Mouse (Mus musculus) kidney, embryonic 15.5 days (tissue): ENCODE data around the gene Rbm33. TPM values are rescaled to one million over a fixed set of nuclear protein-coding genes. Genes with fewer than 3 reads are reported as not detected.

Experiments used
- ATAC-seq: fragments of 200-750 bp; cut with Nextera tagmentation; replicated peaks from 2 replicates; pipeline ENCODE4 v1.8.0; 2017; ENCODE audit warnings: moderate TSS enrichment; ENCODE audit not compliant: low FRiP score
- H3K27ac ChIP-seq: fragments of 300-500 bp; sonication (generic); 2 replicates; pipeline ENCODE4 v1.5.1; 2015; ENCODE audit warnings: mild to moderate bottlenecking, inconsistent platforms
- H3K27me3 ChIP-seq: fragments of 300-500 bp; sonication (generic); 2 replicates; pipeline ENCODE4 v1.6.1; 2015; ENCODE audit warnings: inconsistent platforms
- H3K36me3 ChIP-seq: fragments of 300-500 bp; sonication (generic); 2 replicates; pipeline ENCODE4 v1.6.1; 2015; ENCODE audit warnings: inconsistent platforms
- H3K4me1 ChIP-seq: fragments of 300-500 bp; sonication (generic); 2 replicates; pipeline ENCODE4 v1.6.1; 2015; ENCODE audit warnings: inconsistent platforms
- H3K4me2 ChIP-seq: fragments of 300-500 bp; sonication (generic); 2 replicates; pipeline ENCODE4 v1.6.1; 2015; ENCODE audit warnings: moderate library complexity, mild to moderate bottlenecking, inconsistent platforms
- H3K4me3 ChIP-seq: fragments of 300-500 bp; sonication (generic); replicated peaks from 2 replicates; pipeline ENCODE4 v1.5.1; 2015; ENCODE audit warnings: mild to moderate bottlenecking, inconsistent platforms
- H3K9ac ChIP-seq: fragments of 300-500 bp; sonication (generic); 2 replicates; pipeline ENCODE4 v1.6.1; 2015; ENCODE audit warnings: mild to moderate bottlenecking, inconsistent platforms
- H3K9me3 ChIP-seq: fragments of 300-500 bp; sonication (generic); replicated peaks from 2 replicates; pipeline ENCODE4 v1.6.1; 2016; ENCODE audit warnings: inconsistent platforms
- WGBS: fragments of 180-500 bp; shearing (Covaris S2); methylation state at CpG from one replicate; pipeline ENCODE4 v1.1.7; 2015; ENCODE audit warnings: mixed read lengths; 5-methylcytosine and 5-hydroxymethylcytosine counted together
- polyA plus RNA-seq: library from polyadenylated mRNA; unstranded; fragments of >200 nt; fragmentation: Nextera tagmentation; extraction: Ambion mirVana; gene quantifications from 2 replicates; pipeline ENCODE4 v1.2.1, GENCODE M21; 2015

The Rbm33 gene
- polyA plus RNA-seq, 1 experiment from 2014 or later, result 10.8 TPM

- Histone ChIP-seq H3K9ac (no peak overlapping the region), H3K9me3 (no peaks in the 10 kb centered on the region), H3K4me3 (no peak overlapping the region), H3K27ac (no peak overlapping the region), H3K27me3 (no peaks in the 10 kb centered on the region), H3K4me2 (no peak overlapping the region), H3K4me1 (no peaks in the 10 kb centered on the region), H3K36me3 (peaks cover 63% of the 10 kb centered on the region)
- 85% methylated on average over 9 of the region's 9 CpGs for WGBS
- no peak for ATAC-seq
Observed at GRCm38 (mm10) chr5:28387531-28388179, 70.7 kb downstream of the Rbm33 start.

GRCm38 (mm10) chr5:28388184-28388583 lies 71.3 kb downstream of the Rbm33 start:
- Histone ChIP-seq H3K27me3 (no peaks in the 10 kb centered on the region), H3K4me1 (no peaks in the 10 kb centered on the region), H3K9ac (no peak overlapping the region), H3K27ac (no peak overlapping the region), H3K4me3 (no peak overlapping the region), H3K36me3 (peaks cover 64% of the 10 kb centered on the region), H3K4me2 (no peak overlapping the region), H3K9me3 (no peaks in the 10 kb centered on the region)
- ATAC-seq, result no peak
- 61% methylated on average over 3 of the region's 3 CpGs for WGBS

DNA sequence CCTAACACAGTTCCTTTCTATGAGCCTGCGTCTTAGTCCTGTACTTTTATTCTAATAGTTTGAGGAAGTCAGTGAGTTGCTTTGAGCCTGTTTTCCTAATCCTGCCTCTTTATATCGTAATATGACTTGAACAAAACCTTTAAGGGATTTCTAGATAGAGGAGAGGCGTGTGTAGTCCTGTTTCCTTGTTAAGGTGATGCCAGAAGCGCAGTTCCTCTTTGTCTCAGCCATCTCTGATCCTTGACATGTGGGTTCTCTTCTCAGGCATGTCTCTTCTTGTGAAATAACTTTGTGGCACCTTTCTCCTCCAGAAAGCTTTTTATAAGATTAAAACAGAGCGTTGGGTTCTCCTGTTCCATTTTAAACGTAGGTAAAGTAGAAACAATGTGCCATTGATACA lies 73.3 kb downstream of the Rbm33 start:
- no peaks in the 10 kb centered on the region for H3K27me3 ChIP-seq
- no peak overlapping the region for H3K27ac ChIP-seq
- H3K36me3 ChIP-seq, result peaks cover 79% of the 10 kb centered on the region
- H3K4me2 ChIP-seq, result no peak overlapping the region
- H3K4me3 ChIP-seq, result no peak overlapping the region
- no peaks in the 10 kb centered on the region for H3K9me3 ChIP-seq
- WGBS, result 94% methylated on average over 6 of the region's 6 CpGs
- H3K9ac ChIP-seq, result no peak overlapping the region
- H3K4me1 ChIP-seq, result no peaks in the 10 kb centered on the region
- ATAC-seq, result no peak

GRCm38 (mm10) chr5:28397344-28397743 lies 80.4 kb downstream of the Rbm33 start:
- Histone ChIP-seq H3K4me3 (no peak overlapping the region), H3K4me1 (0 out of 2 replicates have a peak, but pooled peaks cover 7% of the 10 kb centered on the region), H3K9me3 (no peaks in the 10 kb centered on the region), H3K9ac (no peak overlapping the region), H3K27ac (no peak overlapping the region), H3K4me2 (no peak overlapping the region), H3K36me3 (peaks cover 62% of the 10 kb centered on the region), H3K27me3 (no peaks in the 10 kb centered on the region)
- 90% methylated on average over 2 of the region's 2 CpGs for WGBS
- ATAC-seq, result no peak

- Histone ChIP-seq H3K36me3 (peaks cover 54% of the 10 kb centered on the region), H3K27me3 (no peaks in the 10 kb centered on the region), H3K9me3 (no peaks in the 10 kb centered on the region), H3K4me2 (no peak overlapping the region), H3K4me3 (no peak overlapping the region), H3K9ac (no peak overlapping the region), H3K27ac (no peak overlapping the region), H3K4me1 (0 out of 2 replicates have a peak, but pooled peaks cover 7% of the 10 kb centered on the region)
- ATAC-seq, result no peak
- 45% methylated on average over 3 of the region's 3 CpGs for WGBS
Observed at GRCm38 (mm10) chr5:28398736-28399135, 81.8 kb downstream of the Rbm33 start.

DNA sequence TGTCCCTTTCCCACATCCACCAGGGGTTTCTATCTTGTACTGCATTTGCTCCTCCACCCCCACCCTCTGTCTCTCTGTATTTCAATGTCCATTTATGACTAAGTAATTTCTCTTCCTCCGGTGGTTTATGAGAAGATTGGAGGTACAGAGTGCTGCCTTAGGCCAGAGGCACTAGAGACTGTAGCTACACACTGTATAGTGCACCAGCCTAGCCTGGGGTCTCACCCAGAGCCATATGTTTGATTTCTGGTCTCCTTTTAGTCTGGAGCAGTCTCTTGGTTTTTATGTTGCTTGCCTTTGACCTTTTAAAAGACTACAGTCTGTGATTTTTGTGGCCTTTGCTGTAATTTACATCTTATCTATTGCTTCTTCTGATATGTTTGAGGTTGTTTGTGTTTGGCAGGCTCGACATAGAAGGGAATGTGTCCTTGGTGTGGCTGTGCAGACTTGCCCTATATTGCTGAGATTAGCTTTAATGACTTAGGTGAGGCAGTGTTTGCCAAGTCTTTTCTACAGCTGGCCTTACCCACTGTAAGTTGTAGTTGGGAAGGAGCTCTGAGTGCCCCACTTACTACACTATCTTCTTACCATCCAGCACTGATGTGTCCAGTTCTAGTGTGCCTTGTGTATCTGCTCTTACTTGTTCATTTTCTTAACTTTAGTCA lies 82.7 kb downstream of the Rbm33 start:
- H3K36me3 ChIP-seq, result peaks cover 46% of the 10 kb centered on the region
- no peak overlapping the region for H3K9ac ChIP-seq
- no peak overlapping the region for H3K4me2 ChIP-seq
- no peaks in the 10 kb centered on the region for H3K27me3 ChIP-seq
- no peak overlapping the region for H3K4me3 ChIP-seq
- no peak overlapping the region for H3K27ac ChIP-seq
- no peaks in the 10 kb centered on the region for H3K9me3 ChIP-seq
- no peak for ATAC-seq
- WGBS, result 77% methylated on average over 2 of the region's 2 CpGs
- 0 out of 2 replicates have a peak, but pooled peaks cover 7% of the 10 kb centered on the region for H3K4me1 ChIP-seq

DNA sequence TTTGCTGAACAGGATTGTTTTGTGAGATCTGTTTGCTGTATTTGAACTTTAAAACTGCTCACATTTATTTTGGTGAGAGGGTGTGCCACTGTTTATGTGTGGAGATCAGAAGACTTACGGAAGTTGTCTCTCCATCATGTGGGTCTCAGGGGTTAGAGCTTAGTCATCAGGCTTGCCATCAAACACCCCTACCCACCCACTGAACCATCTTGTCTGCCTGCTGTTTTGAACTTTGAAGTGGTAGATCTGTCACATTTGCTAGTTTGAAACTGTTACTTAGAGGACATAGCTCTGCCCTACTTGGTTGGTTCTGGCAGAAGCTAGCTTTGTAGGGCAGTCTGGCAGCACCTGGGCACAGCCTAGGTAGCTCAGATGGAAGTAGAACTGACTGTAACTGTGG lies 85.8 kb downstream of the Rbm33 start:
- H3K4me3 ChIP-seq, result no peak overlapping the region
- H3K4me1 ChIP-seq, result 0 out of 2 replicates have a peak, but pooled peaks cover 7% of the 10 kb centered on the region
- H3K27me3 ChIP-seq, result no peaks in the 10 kb centered on the region
- H3K9ac ChIP-seq, result no peak overlapping the region
- H3K9me3 ChIP-seq, result no peaks in the 10 kb centered on the region
- no peak overlapping the region for H3K27ac ChIP-seq
- H3K4me2 ChIP-seq, result no peak overlapping the region
- ATAC-seq, result no peak
- peaks cover 23% of the 10 kb centered on the region for H3K36me3 ChIP-seq
- WGBS, result 75% methylated on average over 1 of the region's 1 CpGs

- no peak overlapping the region for H3K27ac ChIP-seq
- no peak overlapping the region for H3K4me3 ChIP-seq
- no peaks in the 10 kb centered on the region for H3K4me1 ChIP-seq
- no peaks in the 10 kb centered on the region for H3K27me3 ChIP-seq
- no peaks in the 10 kb centered on the region for H3K9me3 ChIP-seq
- no peak for ATAC-seq
- 80% methylated on average over 3 of the region's 3 CpGs for WGBS
- H3K36me3 ChIP-seq, result peaks cover 35% of the 10 kb centered on the region
- H3K9ac ChIP-seq, result no peak overlapping the region
- H3K4me2 ChIP-seq, result no peak overlapping the region
Observed at GRCm38 (mm10) chr5:28406662-28407061, 89.7 kb downstream of the Rbm33 start.

- ATAC-seq, result no peak
- no peaks in the 10 kb centered on the region for H3K4me1 ChIP-seq
- no peak overlapping the region for H3K4me2 ChIP-seq
- no peak overlapping the region for H3K9ac ChIP-seq
- no peaks in the 10 kb centered on the region for H3K27me3 ChIP-seq
- no peaks in the 10 kb centered on the region for H3K9me3 ChIP-seq
- WGBS, result 79% methylated on average over 2 of the region's 2 CpGs
- H3K36me3 ChIP-seq, result peaks cover 87% of the 10 kb centered on the region
- H3K4me3 ChIP-seq, result no peak overlapping the region
- no peak overlapping the region for H3K27ac ChIP-seq
Observed at GRCm38 (mm10) chr5:28412006-28412685, 95.2 kb downstream of the Rbm33 start.

DNA sequence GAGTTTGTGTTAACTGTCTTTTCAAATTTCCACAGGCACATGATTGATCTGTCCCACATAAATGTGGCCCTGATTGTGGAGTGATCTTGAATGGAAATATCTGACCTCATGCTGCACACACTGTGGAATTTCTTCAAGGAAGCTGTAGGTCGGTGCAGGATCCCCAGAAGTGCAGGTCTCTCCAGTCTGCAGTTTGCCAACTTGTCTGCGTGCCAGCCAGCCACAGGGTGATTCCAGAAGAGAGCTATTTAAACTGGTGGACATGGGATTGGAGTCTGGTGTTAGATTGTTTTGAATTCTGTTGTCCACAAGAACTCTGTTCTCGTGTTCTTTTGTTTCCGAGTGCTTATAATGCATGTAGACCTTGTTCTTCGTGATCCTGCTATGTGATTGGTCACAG lies 96.6 kb downstream of the Rbm33 start:
- WGBS, result 93% methylated on average over 5 of the region's 5 CpGs
- no peak overlapping the region for H3K4me2 ChIP-seq
- H3K9ac ChIP-seq, result no peak overlapping the region
- H3K4me1 ChIP-seq, result no peaks in the 10 kb centered on the region
- H3K27me3 ChIP-seq, result no peaks in the 10 kb centered on the region
- ATAC-seq, result no peak
- H3K9me3 ChIP-seq, result no peaks in the 10 kb centered on the region
- peaks cover 95% of the 10 kb centered on the region for H3K36me3 ChIP-seq
- no peak overlapping the region for H3K4me3 ChIP-seq
- H3K27ac ChIP-seq, result no peak overlapping the region

- no peaks in the 10 kb centered on the region for H3K27me3 ChIP-seq
- H3K27ac ChIP-seq, result no peak overlapping the region
- no peaks in the 10 kb centered on the region for H3K9me3 ChIP-seq
- WGBS, result 95% methylated on average over 3 of the region's 3 CpGs
- H3K4me1 ChIP-seq, result no peaks in the 10 kb centered on the region
- H3K4me2 ChIP-seq, result no peak overlapping the region
- no peak overlapping the region for H3K4me3 ChIP-seq
- no peak overlapping the region for H3K9ac ChIP-seq
- ATAC-seq, result no peak
- peaks cover 95% of the 10 kb centered on the region for H3K36me3 ChIP-seq
Observed at GRCm38 (mm10) chr5:28414076-28414475, 97.2 kb downstream of the Rbm33 start.

- H3K27ac ChIP-seq, result no peak overlapping the region
- no peak for ATAC-seq
- H3K9me3 ChIP-seq, result no peaks in the 10 kb centered on the region
- no peaks in the 10 kb centered on the region for H3K4me1 ChIP-seq
- H3K4me2 ChIP-seq, result no peak overlapping the region
- H3K9ac ChIP-seq, result no peak overlapping the region
- no peaks in the 10 kb centered on the region for H3K27me3 ChIP-seq
- no peak overlapping the region for H3K4me3 ChIP-seq
- peaks cover 90% of the 10 kb centered on the region for H3K36me3 ChIP-seq
Observed at GRCm38 (mm10) chr5:28416029-28416428, 99.1 kb downstream of the Rbm33 start.
